Mouse (Mus musculus) kidney, postnatal 36 days (tissue): ENCODE measurements around the gene Sept1.

Source experiments
- DNase-seq, 2 experiments: peaks; one replicate each; pipeline ENCODE4 v3.0.0; 2021 to 2022; ENCODE audit warnings: mixed read lengths in 2 of 2

Gene Sept1

GRCm38 (mm10) chr7:127232622-127233367, at the start of gene Sept1, which contains the start of gene Zfp553:
Gene Sept1, minus strand, starts transcription at chr7:127233130.
Gene Zfp553, plus strand, starts transcription at chr7:127233061.
- peak; percentile 88 to 92 for DNase-seq

- no peak for DNase-seq
These were observed 49.3 kb upstream of the Sept1 start for GRCm38 (mm10) chr7:127282190-127282589.

GRCm38 (mm10) chr7:127281114-127281513, 48.2 kb upstream of the Sept1 start:
- DNase-seq = no peak

GRCm38 (mm10) chr7:127280092-127280491, 47.2 kb upstream of the Sept1 start:
- DNase-seq = no peak

- DNase-seq = peak; percentile 79 to 81
These were observed 45.4 kb upstream of the Sept1 start for GRCm38 (mm10) chr7:127278311-127278710.

GRCm38 (mm10) chr7:127276519-127276961, 43.6 kb upstream of the Sept1 start:
- peak; percentile 71 to 85 for DNase-seq

GRCm38 (mm10) chr7:127273925-127274789, 41.2 kb upstream of the Sept1 start, which contains the start of gene Sephs2:
Gene Sephs2, minus strand, starts transcription at chr7:127274055.
- DNase-seq = peak; percentile 95 to 98

- peak in 1 of 2 experiments; percentile 49 for DNase-seq
These were observed 40.4 kb upstream of the Sept1 start for GRCm38 (mm10) chr7:127273118-127273923.

GRCm38 (mm10) chr7:127272566-127272965, 39.6 kb upstream of the Sept1 start:
- peak in 1 of 2 experiments; percentile 29 for DNase-seq

- DNase-seq = no peak
These were observed 38.2 kb upstream of the Sept1 start for GRCm38 (mm10) chr7:127271093-127271492.

GRCm38 (mm10) chr7:127270666-127271065, 37.7 kb upstream of the Sept1 start:
- no peak for DNase-seq

- DNase-seq = no peak
These were observed 37.3 kb upstream of the Sept1 start for GRCm38 (mm10) chr7:127270256-127270655.

- DNase-seq = no peak
These were observed 30.6 kb upstream of the Sept1 start for GRCm38 (mm10) chr7:127263526-127263925.

GRCm38 (mm10) chr7:127262218-127262961, 29.5 kb upstream of the Sept1 start:
- DNase-seq = no peak

- peak; percentile 98 to 99 for DNase-seq
These were observed 27.6 kb upstream of the Sept1 start, which contains the start of gene Dctpp1 for GRCm38 (mm10) chr7:127260309-127261111. Gene Dctpp1, minus strand, starts transcription at chr7:127260709.

- no peak for DNase-seq
These were observed 26.4 kb upstream of the Sept1 start for GRCm38 (mm10) chr7:127259186-127259905.

GRCm38 (mm10) chr7:127256518-127256917, 23.6 kb upstream of the Sept1 start:
- no peak for DNase-seq

- DNase-seq = no peak
These were observed 23.0 kb upstream of the Sept1 start for GRCm38 (mm10) chr7:127255965-127256364.

- DNase-seq = no peak
These were observed 22.1 kb upstream of the Sept1 start for GRCm38 (mm10) chr7:127255008-127255407.
